Mouse (Mus musculus): ENCODE data around the gene Gm7903. TPM values are rescaled to one million over a fixed set of nuclear protein-coding genes. Genes with fewer than 3 reads are reported as not detected.
"Not testable (repeated sequence)": the region's sequence is repeated elsewhere in the genome, so short reads cannot be mapped to it uniquely, and the experiment has no call there.

The Gm7903 gene
- total RNA-seq (2021) = not detected
- long read RNA-seq, experiment 1 = 0 reads
- long read RNA-seq, experiment 2 = 0 reads

DNA sequence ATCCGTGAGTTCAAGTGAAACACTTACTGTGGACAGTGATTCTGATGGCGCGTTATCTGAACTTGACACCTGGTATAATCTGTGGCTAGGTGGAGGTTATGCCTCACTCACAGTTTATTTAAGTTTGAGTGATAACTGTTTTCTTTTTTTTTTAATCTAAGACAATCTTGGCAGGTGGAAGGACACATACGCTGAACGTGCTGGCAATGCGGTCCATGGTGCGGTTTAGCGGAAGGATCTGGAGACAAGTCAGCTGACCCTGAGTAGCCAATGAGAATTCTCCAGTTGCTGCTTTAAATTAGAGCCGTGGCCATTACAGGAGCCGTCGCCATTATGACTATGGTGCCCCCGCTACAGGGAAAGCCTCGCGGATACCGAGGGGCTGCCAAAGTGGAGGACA lies at the start of gene Gm7903:
Gene Gm7903 (plus strand): TSS at position 301 of the 400 bp plus-strand sequence.
- DNase-seq = not testable (repeated sequence)

DNA sequence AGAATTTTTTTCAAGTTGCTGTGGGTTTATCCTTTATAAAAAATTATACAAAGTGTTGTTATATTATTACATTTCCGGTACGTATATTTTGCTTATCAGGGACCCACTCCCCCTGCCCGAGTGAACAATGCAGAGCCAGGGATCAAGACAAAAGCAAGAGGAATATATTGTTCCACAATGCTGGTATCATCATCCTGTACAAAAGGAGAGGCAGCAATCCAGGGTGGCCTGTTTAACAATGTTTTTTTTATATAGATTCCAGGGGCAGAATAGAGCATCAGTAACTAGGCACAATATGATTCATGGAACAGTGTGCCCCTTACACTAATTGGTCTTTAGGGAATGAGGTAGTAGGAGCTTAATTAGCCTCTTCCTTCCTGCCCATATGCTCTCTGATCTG lies 30.1 kb upstream of the Gm7903 start:
- DNase-seq = not testable (repeated sequence)

DNA sequence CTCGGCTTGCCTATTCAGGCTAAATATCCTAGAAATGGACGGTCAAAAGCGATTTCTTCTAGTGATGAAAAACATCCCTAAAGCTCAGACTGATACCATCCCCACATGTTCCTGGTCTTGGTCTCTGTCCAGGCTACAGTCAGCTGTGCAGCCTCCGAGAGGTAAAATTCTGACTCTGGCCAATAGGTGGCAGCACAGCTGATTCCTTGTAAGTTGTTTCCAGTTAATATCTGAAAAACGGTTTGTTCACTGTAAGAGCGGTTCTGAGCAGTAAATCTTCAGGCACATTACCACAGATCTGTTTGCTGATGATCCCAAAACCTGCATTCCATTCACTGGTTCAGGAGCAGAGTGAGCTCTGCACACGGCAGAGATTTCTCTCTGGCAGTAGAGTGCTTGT lies 12.4 kb upstream of the Gm7903 start:
- not testable (repeated sequence) for DNase-seq

DNA sequence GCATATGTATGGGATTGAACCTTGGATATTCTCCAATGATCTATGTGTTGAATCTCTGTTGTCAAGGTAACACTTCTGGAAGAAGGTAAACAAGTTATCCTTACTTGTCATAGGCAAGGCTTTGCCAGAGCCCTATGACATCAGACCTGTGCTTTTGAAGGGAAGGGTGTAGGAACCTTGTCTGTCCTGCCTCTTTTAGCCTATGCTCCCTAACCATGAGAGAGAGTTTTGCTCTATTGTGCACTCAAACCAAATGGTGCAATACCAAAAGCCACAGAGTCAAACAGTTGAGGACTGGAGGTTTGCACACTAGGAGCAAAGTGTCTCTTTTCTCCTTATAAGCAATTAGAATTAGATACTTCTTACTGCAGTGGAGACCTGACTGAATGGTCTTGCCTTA lies 11.8 kb upstream of the Gm7903 start:
- DNase-seq = not testable (repeated sequence)

DNA sequence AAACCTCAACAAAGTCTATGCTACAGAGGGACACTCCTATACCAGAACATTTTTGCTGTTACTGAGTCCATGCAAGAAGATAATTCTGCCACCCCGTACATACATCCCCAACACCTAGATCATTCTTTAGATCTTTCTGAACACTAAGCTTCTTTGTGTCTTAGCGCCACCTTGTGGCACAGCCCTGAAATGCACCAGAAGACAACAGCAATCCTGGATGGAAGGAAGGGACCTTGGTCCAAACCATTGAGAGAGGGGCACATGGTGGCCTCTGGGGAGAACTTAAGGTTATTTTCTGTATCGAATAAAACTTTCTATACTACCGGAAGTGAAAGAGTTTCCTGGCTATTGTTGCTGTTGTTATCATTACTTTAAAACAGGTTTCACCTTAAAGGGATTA lies 11.2 kb upstream of the Gm7903 start:
- DNase-seq = not testable (repeated sequence)

DNA sequence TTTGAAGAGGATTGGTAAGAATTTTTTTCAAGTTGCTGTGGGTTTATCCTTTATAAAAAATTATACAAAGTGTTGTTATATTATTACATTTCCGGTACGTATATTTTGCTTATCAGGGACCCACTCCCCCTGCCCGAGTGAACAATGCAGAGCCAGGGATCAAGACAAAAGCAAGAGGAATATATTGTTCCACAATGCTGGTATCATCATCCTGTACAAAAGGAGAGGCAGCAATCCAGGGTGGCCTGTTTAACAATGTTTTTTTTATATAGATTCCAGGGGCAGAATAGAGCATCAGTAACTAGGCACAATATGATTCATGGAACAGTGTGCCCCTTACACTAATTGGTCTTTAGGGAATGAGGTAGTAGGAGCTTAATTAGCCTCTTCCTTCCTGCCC lies 30.5 kb downstream of the Gm7903 start:
- not testable (repeated sequence) for DNase-seq

DNA sequence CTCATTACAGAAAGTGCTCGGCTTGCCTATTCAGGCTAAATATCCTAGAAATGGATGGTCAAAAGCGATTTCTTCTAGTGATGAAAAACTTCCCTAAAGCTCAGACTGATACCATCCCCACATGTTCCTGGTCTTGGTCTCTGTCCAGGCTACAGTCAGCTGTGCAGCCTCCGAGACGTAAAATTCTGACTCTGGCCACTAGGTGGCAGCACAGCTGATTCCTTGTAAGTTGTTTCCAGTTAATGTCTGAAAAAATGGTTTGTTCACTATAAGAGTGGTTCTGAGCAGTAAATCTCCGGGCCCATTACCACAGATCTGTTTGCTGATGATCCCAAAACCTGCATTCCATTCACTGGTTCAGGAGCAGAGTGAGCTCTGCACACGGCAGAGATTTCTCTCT lies 48.3 kb downstream of the Gm7903 start:
- not testable (repeated sequence) for DNase-seq

DNA sequence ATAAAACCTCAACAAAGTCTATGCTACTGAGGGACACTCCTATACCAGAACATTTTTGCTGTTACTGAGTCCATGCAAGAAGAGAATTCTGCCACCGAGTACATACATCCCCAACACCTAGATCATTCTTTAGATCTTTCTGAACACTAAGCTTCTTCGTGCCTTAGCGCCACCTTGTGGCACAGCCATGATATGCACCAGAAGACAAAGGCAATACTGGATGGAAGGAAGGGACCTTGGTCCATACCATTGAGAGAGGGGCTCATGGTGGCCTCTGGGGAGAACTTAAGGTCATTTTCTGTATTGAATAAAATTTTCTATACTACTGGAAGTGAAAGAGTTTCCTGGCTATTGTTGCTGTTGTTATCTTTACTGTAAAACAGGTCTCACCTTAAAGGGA lies 49.5 kb downstream of the Gm7903 start:
- not testable (repeated sequence) for DNase-seq

Other genes with a start within 250 kb of the Gm7903 start
- 1 to 10 TPM in 1 of 2 experiments, under 1 TPM in 1; 0.89 to 1.9 TPM for gene Tceal6, start 223.1 kb upstream of the Gm7903 start, total RNA-seq (2021)
- not detected for gene Pramel3, start 131.5 kb upstream of the Gm7903 start, total RNA-seq (2021)
- not detected for gene Gm5128, start 60.6 kb upstream of the Gm7903 start, total RNA-seq (2021)
- gene AV320801, start 60.8 kb downstream of the Gm7903 start, total RNA-seq (2021) = not detected
- under 1 TPM in 1 of 2 experiments, not detected in 1; 0.25 TPM for gene Nxf7, start 164.9 kb downstream of the Gm7903 start, total RNA-seq (2021)
- gene Prame, start 193.9 kb downstream of the Gm7903 start, total RNA-seq (2021) = not detected